Mouse (Mus musculus): ENCODE data around the gene 1700029P11Rik.

Gene 1700029P11Rik

DNA sequence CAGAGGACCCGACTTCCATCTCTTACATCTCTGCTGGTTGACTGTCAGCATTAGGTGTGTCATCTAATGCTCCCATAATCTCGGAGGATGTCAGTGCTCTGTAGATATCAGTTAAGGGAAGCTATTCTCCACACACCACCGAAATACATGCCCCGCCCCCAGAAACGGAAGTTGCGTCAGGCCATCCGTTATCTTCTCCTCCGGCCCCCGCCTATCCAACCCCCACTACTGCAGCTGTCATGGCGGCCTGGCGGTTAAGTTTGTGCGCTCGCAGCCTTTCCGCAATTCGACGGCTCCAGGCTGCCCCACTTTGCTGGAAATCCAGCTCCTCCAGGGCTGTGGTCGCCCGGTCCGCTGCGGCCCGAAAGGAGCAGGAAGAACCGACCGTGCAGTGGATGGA, at the start of gene 1700029P11Rik:
TSS of gene 1700029P11Rik (plus strand) at position 220 of the 400 bp plus-strand sequence.
- no peak for DNase-seq (ENCODE audit: low spot score in 2 of 2)

DNA sequence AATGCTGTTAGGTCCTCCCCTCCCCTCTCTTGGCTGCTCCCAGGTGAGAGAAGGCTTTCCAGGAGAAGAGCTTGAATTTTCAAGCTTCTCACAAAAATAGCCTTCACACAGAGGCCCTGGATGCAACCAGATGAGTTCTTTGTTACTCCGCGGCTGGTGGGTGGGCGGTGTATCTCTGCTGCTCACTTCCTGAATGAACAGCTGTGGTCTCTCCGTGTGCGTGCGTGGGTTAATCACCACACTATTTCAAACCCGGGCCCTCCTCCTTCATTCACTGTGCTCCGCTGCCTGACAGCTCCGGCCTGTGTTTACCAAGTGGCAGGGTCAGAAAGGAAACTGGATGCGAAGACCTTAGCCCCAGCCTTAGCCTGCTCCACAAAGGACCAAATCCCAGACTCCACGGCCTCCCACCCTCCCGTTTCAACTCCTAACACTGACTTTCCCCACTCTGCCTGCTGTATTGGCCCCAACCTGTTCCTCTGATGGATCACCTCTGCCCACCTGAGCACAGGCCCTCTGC, 47.3 kb upstream of the 1700029P11Rik start:
- DNase-seq (ENCODE audit: low spot score in 2 of 2), result peak; percentile 83 to 90

DNA sequence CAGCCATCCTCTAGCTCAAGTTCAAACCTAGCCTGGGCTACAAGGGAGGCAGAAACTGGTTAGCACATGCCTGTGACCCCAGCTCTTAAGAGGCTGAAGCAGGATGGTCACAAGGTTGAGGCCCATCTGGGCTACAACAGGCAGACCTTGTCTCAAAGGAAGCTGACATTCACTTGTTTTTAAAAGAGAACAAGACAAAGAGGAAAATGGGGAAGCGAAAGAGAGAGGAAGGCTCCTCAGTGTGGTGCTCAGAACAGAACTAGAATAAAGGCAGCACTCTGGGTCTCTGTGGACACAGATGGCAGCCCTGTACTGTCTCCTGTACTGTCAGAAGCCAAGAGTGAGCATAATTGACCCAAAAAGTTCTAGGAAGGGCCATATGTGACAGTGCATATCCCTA, 46.4 kb upstream of the 1700029P11Rik start:
- DNase-seq (ENCODE audit: low spot score in 2 of 2), result no peak

DNA sequence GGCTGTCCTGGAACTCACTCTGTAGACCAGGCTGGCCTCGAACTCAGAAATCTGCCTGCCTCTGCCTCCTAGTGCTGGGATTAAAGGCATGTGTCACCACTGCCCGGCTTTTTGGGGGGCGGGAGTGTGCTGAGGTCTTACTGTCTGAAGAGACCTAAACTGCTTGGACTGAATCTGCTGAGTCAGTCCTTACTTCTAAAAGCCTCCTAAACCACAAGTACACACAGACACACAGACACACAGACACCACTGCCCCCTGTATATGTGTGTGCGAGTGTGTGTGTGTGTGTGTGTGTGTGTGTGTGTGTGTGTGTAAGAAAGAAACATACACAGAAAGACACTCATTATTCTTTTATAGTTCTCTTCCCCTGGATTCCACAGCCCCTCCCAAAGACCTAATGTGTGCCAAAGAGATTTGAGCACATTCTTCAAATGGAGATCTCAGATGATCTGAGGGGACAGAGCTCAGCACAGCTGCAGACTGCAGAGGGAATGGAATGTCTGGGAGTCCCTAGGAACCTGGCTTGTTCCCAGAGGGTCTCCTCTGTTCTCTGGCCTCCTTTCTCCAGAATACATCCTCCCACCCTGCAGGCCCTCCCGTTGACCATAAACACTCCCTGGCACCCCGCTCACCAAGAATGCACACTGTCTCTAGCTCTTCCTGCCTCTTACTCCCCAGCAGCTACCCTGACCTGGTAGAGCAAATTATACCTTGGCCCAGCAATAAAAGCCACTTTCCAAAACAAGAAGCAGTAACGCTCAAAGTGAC, 44.3 kb upstream of the 1700029P11Rik start:
- DNase-seq (ENCODE audit: low spot score in 2 of 2), result no peak

DNA sequence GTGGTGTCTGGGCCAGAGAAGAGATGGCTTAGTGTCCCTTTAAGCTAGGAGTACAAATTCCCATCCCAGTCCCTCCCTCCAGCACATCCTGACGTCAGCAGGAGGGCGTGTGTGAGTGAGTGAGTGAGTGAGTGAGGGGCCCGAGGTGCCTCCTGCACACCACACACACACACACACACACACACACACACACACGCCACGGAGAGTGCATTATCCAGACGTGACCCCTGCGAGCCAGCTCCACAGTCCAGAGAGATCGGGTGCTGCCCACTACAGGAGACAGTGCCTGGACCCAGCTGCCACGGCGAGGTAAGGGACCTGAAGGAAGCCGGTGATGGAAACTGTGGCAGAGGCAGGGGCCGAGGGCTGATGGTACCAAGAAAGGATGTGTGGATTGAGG, 43.7 kb upstream of the 1700029P11Rik start, which contains the start of gene Csdc2:
TSS of gene Csdc2 (plus strand) at position 81 of the 400 bp plus-strand sequence.
- peak; percentile 66 to 77 for DNase-seq (ENCODE audit: low spot score in 2 of 2)

DNA sequence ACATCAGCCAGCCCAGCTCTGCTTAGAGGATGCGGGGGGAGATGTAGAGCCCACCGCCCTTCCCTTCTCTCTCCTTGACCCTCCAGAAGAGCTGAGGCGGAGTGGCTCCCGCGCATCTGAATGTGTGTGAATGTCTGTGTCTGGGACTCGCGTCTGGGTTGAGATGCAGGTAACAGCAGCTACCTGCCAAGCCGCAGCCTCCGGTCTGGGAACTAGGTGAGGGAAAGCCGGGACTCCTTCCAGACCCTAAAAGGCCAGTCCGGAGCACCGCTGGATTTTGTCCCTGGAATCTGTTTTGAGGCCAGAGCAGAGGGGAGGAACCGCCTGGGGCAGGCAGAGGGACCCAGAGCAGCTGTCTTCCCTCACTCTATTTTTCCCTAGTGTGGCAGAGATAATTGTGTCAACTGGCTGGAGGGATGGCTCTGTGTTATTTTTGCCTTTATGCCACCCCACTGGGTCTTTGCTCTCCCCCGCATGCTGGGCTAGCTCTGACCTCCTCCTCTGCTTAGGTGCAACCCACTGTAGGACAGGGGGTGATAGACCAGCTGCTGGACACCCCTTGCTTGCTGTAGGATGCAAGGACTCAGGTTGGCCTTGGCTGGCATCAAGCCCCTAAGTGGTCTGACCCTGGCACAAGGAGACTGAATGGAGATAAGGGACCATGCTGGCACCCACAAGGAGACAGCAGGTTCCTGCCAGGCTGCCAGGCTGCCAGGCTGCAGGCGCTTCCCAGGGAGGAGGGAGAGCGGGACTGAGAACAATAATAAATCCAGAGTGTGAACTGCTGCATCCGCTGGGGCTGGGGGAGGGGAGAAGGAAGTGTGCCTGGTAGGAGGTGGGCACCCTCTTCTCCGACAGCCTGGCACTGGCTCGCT, 43.0 kb upstream of the 1700029P11Rik start:
- peak; percentile 80 to 82 for DNase-seq (ENCODE audit: low spot score in 2 of 2)

DNA sequence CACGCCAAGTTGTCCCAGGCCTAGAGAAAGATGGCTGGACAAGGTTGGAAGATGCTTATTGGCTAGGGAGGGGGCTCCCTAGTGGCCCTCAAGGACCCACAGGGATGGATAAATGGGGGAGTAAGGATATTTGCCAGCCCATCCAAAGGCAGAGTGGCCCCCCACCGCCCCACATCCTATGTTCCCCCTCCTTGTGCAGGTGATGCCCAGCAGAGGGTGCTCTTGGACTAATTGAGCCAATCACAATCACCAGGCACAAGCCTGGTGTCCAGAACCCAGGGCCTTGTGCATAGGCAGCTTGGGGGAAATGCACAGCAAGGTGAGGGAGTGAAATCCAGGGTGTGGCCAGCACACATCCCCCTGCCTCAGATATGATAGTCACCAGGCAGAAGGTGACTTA, 42.1 kb upstream of the 1700029P11Rik start:
- peak; percentile 59 to 71 for DNase-seq (ENCODE audit: low spot score in 2 of 2)

DNA sequence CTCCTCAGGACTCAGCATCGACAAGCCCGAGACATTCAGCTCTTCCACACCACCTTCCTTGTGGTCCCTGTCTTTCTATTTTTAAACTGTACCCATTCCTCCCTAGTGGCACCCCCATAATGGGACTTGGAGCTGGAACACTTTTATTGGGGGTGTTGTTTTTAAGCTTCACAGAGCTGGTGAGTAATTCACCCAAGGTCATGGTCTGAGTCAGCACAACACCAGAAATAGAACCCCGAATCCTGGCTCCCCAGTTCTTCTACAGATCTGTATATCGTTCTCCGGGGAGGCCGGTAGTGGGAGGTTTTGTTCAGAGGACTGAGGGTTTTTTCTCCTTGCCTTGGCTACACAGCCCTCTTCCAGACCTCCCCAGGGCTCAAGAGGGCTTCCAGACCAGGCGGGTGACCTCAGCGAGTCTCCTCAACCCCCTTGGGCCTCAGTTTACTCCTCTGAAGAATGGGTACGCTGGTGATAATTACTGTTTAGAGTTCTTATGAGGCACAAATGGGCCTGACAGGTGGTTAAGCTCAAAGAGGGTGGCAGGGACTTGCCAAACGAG, 41.1 kb upstream of the 1700029P11Rik start:
- DNase-seq (ENCODE audit: low spot score in 2 of 2), result no peak

DNA sequence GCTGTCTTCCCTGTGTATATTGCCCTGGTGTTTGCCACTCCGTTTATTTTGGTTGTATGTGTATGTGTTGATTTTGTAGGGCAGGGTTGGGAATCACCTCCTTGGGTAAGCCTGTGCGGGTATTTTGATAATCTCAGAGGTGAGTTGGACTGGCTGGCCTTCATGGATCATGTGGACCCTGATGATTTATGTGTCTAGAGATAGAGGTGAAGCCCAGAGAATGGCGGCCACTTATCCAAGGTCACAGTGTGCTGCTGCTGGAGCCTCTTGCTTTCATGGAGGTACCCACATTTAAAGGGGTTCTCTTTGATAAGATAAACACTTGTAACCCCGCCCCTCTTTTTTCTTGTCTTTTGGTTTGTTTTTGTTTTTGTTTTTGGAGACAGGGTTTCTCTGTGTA, 40.6 kb upstream of the 1700029P11Rik start:
- DNase-seq (ENCODE audit: low spot score in 2 of 2), result no peak

DNA sequence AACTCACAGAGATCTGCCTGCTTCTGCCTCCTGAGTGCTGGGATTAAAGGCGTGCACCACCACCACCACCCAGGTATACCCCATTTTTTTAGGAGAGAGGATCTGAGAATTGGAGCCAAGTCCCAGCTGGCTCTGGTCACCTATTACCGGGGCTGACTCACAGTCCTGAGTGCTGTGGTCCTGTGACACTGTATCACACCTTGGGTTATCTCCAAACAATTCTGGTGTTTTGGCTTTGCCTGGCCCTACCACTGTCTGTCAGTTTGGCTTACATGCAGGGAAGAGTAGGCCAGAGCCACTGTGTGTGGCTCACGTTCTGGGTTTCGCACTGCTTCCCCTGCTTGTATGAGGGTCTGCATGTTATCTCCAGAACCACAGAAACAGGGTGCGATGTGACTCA, 40.1 kb upstream of the 1700029P11Rik start:
- DNase-seq (ENCODE audit: low spot score in 2 of 2), result no peak

DNA sequence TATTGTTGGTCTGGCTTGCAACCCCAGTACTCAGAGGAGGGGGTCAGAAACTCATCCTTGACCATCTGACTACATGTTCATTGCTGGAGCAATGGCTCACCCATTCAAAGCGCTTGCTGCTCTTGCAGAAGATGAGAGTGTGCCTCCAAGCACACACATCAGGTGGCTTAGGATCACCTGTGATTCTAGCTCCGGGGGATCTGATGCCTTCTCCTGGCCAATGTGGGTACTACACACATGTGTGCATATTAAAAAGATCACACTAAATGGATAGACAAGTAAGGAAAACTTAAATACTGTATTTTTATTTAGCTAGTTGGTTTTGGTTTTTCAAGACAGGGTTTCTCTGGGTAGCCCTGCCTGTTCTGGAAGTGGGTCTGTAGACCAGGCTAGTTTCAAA, 39.3 kb upstream of the 1700029P11Rik start:
- no peak for DNase-seq (ENCODE audit: low spot score in 2 of 2)

DNA sequence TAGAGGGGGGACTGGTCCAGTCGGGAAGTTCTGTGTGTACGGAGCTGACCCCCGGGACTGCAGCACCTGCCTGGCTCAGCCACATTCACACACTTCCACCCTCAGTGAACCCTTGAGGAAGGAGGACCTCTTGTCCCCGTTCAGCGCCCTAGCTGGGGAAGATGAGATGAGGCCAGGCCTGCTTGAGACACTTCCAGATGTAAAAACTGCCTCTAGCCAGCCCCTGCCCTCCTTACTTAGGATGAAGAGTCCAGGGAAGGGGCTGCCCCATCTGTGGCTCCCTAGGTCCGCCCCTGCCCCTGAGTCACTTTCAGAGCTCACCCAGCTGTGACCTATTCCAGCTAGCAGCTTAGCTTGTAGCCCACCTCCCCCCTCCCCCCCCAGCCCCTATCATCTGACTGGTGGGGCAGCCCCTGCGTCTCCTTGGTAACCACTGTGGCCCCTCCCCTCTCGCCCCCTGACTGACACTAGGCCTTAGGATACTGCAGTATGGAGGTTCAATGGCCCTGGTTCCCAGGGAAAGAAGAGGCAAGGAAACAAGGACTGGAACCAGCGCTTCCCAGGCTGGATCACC, 37.1 kb upstream of the 1700029P11Rik start:
- DNase-seq (ENCODE audit: low spot score in 2 of 2), result no peak

DNA sequence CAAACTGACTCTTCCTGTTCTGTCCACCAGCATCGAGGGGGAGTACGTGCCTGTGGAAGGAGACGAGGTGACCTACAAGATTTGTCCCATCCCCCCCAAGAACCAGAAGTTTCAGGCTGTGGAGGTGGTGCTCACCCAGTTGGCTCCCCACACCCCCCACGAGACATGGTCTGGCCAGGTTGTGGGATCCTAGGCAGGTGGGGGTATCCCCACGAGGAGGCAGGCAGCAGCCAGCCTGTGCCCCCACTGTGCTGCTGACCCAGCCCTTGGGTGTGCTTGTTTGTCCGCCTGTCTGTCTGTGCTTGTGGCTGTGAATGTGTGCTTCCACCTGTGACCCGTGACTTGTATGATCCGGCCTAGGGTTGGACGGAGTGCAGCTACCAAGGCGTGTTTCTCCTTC, 31.3 kb upstream of the 1700029P11Rik start:
- no peak for DNase-seq (ENCODE audit: low spot score in 2 of 2)

DNA sequence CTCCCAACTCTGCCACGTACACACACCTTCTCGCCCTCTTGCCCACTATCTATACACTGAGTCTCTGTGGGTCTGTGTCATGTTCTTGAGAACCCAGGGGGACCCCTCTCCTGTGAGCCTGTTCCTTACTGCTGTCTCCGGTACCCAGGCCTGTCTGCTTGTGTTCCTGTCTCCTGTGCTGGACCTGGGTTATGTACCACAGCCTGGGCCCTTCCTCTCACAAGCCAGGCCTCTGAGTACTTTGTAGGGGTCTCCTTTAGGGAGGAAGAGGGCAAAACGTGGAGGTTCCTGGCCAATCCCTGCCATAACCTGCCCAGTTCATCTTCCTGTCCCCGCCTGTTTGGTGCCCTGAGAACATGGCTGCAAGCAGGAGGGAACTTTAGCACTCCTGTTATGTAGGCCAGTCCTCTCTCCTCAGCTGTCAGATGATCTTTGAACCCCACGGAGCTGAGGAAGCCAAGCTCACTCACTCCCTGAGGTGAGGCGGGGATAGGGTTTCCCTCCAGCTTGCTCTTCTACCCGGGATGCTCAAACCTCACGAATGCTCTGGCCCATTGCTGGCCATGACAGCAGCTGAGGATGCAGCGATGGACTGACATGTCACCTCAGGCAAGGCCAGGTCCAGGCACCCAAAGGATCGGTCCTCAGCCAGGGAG, 30.7 kb upstream of the 1700029P11Rik start:
- no peak for DNase-seq (ENCODE audit: low spot score in 2 of 2)

DNA sequence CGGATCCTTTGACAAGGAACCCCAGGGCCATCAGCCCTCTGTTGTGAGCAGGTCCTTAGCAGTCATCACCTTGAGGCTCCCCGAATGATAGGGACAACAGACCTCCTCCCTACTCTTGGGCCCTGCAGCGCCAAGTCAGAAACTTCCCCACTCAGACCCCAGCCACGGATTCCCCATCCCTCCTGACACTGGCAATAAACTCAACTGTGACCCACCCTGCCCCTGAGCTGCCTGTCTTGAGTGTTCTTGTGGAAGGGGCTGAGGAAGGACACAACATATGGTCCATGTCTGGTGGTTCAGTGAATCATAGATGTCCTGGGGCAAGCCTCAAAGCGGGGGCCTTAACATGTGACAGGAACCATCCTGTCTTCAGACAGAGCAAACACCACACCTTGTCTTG, 29.6 kb upstream of the 1700029P11Rik start:
- DNase-seq (ENCODE audit: low spot score in 2 of 2), result no peak

DNA sequence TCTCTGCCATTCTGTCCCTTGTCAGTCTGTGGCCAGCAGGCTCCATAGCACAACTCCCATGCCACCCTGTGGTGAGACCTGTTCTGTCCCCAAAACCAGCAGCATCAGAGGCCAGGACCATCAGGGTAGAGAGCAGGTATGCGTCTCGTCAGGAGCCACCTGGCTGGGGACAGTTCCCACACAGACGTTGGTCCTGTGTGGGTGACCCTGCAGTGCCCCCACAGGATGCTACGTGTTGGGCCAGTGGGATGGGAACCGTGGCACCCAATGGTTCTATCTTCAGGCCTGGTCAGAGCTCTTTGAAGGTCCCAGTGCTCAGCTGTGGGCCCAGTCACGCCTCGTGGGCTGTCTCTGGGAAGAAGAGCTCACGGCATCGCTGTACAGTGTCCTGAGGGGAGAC, 29.2 kb upstream of the 1700029P11Rik start:
- no peak for DNase-seq (ENCODE audit: low spot score in 2 of 2)

DNA sequence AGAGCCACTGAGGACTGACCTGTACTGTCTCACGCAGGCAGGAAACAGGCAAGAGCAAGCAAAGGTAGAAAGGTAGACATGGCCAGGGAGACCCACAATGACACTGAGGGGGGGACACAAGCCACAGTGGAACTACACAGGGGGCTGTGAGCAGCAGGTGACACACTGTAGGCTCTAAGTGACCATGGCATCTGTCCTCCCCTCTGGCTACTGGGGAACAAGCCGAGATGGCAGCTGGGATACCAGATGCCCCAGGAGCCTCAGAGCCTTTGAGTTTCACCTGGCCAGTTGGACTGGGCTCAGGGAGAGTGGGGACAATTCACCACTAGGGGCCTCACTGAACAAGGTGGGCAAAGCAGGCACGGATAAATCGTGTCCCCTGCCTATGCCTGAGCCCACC, 28.0 kb upstream of the 1700029P11Rik start:
- DNase-seq (ENCODE audit: low spot score in 2 of 2), result no peak

DNA sequence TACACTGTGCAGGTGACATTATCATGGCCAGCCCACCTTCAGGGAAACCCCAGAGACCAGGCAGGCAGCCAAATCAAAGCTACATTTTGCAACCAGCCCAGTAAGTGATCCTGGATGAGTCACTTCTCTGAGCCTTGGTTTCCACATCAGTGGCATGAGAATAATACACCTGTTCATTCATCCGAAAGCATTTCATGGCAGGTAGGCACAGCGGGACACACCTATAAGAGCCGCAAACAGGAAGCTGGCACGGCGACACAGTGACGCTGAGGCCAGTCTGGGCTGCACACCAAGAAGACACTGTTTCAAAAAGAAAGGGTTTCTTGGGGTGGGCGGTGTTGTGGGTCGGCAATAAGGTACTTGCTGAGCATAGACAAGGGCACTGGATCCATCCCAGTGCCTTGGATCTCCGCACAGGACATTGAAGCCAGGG, 26.2 kb upstream of the 1700029P11Rik start:
- no peak for DNase-seq (ENCODE audit: low spot score in 2 of 2)

DNA sequence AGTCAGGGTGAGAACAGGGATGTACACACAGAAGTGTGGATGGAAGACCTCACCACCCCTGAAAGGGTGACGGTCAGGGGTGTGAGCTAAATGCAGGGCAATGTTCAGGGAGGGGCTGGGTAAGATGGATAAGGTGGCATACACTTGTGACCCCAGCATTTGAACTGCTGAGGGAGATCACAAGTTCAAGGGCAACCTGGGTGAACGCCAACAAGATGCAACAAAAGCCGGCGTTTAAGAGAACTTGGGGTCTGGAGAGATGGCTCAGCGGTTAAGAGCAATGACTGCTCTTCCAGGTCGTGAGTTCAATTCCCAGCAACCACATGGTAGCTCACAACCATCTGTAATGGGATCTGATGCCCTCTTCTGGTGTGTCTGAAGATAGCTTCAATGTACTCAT, 25.6 kb upstream of the 1700029P11Rik start:
- no peak for DNase-seq (ENCODE audit: low spot score in 2 of 2)

DNA sequence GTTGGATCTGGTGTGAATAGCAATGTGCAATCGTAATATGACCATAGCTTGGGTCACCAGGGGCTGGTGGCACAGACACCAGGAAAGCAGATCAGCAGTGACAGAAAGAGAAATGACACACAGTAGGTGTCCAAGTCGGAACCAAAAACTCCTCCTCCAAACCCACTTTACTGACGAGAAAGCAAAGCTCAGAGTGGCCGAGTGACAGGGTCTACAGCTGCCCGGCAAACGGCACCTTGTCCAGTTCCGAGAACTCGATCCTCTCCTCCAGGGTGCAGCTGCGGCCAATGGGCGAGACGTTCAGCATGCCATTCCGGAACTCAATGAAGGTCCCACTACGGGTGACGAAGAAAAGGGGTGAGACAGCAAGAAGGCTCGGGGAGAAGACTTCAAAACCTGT, 24.9 kb upstream of the 1700029P11Rik start:
- DNase-seq (ENCODE audit: low spot score in 2 of 2), result no peak

DNA sequence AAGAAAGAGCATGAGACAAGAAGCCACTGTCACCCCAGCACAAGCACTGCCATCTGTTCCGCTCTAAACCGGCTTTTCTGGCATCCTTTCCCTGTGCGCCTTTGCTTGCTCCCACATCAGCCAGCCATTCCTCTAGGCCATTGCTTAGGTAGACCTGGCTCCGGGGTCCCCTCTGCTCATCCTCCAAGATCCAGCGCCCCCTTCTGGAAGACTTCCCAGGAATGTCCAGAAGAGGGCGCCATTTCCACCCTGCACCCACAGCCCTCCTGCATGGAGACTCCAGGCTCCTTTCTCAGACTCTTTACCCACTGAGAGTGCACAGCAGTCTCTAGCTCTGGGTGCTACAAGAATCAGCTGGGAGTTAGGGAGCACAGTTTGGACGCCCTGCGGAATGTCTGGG, 23.9 kb upstream of the 1700029P11Rik start:
- peak in 1 of 2 experiments; percentile 60 for DNase-seq (ENCODE audit: low spot score in 2 of 2)

All from right cerebral cortex, adult 2 months (tissue).